Mouse (Mus musculus) adrenal gland, postnatal 14 days (tissue): Measurements from ENCODE around the gene Nr2e1. TPM values are rescaled to one million over a fixed set of nuclear protein-coding genes. Genes with fewer than 3 reads are reported as not detected.

Experiments
- DNase-seq: peaks from one replicate; pipeline ENCODE4 v3.0.0; 2021; ENCODE audit warnings: mixed read lengths
- long read RNA-seq, 2 experiments: library from polyadenylated mRNA; stranded (forward); transcript quantifications; one replicate each; pipeline ENCODE4 v2.0.0; 2021
- total RNA-seq: library from RNA; stranded (reverse); gene quantifications from 2 replicates; pipeline ENCODE4 v1.2.3, GENCODE M21; 2021

Nr2e1 gene
- not detected in 2 replicates for total RNA-seq
- long read RNA-seq, experiment 1 = 0 reads
- long read RNA-seq, experiment 2 = 0 reads

GRCm38 (mm10) chr10:42583157-42583872, at the start of gene Nr2e1, which contains the start of gene Ostm1:
Gene Nr2e1 (minus strand): TSS chr10:42583632.
Gene Ostm1 (plus strand): TSS chr10:42583822.
- no peak for DNase-seq

- DNase-seq = peak; percentile 33
Measured at GRCm38 (mm10) chr10:42632453-42633360, 49.3 kb upstream of the Nr2e1 start.

- no peak for DNase-seq
Measured at GRCm38 (mm10) chr10:42631754-42632452, 48.5 kb upstream of the Nr2e1 start.

- DNase-seq = no peak
Measured at GRCm38 (mm10) chr10:42630596-42631355, 47.3 kb upstream of the Nr2e1 start.

GRCm38 (mm10) chr10:42625907-42626306, 42.5 kb upstream of the Nr2e1 start:
- DNase-seq = no peak

GRCm38 (mm10) chr10:42618291-42618690, 34.9 kb upstream of the Nr2e1 start:
- DNase-seq = no peak

- no peak for DNase-seq
Measured at GRCm38 (mm10) chr10:42614766-42615165, 31.3 kb upstream of the Nr2e1 start.

GRCm38 (mm10) chr10:42613639-42614381, 30.4 kb upstream of the Nr2e1 start:
- no peak for DNase-seq

GRCm38 (mm10) chr10:42613075-42613474, 29.6 kb upstream of the Nr2e1 start:
- no peak for DNase-seq

GRCm38 (mm10) chr10:42606757-42607156, 23.3 kb upstream of the Nr2e1 start:
- DNase-seq = no peak

GRCm38 (mm10) chr10:42604874-42605273, 21.4 kb upstream of the Nr2e1 start:
- DNase-seq = no peak

GRCm38 (mm10) chr10:42601556-42601955, 18.1 kb upstream of the Nr2e1 start:
- peak; percentile 37 for DNase-seq

- DNase-seq = no peak
Measured at GRCm38 (mm10) chr10:42598615-42599014, 15.2 kb upstream of the Nr2e1 start.

- no peak for DNase-seq
Measured at GRCm38 (mm10) chr10:42593201-42593600, 9.8 kb upstream of the Nr2e1 start.

- DNase-seq = no peak
Measured at GRCm38 (mm10) chr10:42591993-42592686, 8.7 kb upstream of the Nr2e1 start.

- no peak for DNase-seq
Measured at GRCm38 (mm10) chr10:42591185-42591992, 8.0 kb upstream of the Nr2e1 start.

GRCm38 (mm10) chr10:42590261-42591184, 7.1 kb upstream of the Nr2e1 start:
- DNase-seq = no peak

GRCm38 (mm10) chr10:42589505-42589904, 6.1 kb upstream of the Nr2e1 start:
- no peak for DNase-seq
